Mouse (Mus musculus) MEL (cell line): Measurements from ENCODE around the gene Higd2a.

ENCODE experiments used
- CTCF ChIP-seq, 3 experiments: IDR thresholded peaks in 2 of 3; conservative IDR thresholded peaks in 1 of 3; 2 replicates each; pipeline ENCODE4 v1.5.1; 2011 to 2012; ENCODE audit warnings: low read length in 3 of 3, low read depth in 2 of 3, mild to moderate bottlenecking in 2 of 3, improper control_type of control experiment in 1 of 3, inconsistent platforms in 1 of 3, mixed read lengths in 1 of 3, moderate library complexity in 1 of 3; ENCODE audit not compliant: control insufficient read depth in 1 of 3, insufficient read depth in 1 of 3, poor library complexity in 1 of 3, severe bottlenecking in 1 of 3
- E2F4 ChIP-seq: IDR thresholded peaks from 2 replicates; pipeline ENCODE4 v1.6.1; 2011; ENCODE audit warnings: low read depth, low read length, improper control_type of control experiment, borderline replicate concordance
- MXI1 ChIP-seq: IDR thresholded peaks from 2 replicates; pipeline ENCODE4 v1.6.1; 2011; ENCODE audit warnings: mild to moderate bottlenecking, low read depth, low read length, improper control_type of control experiment
- POLR2A ChIP-seq, 2 experiments: IDR thresholded peaks; 2 replicates each; pipeline ENCODE4 v1.6.1; 2011 to 2012; ENCODE audit warnings: low read length in 2 of 2, mild to moderate bottlenecking in 2 of 2, control low read depth in 1 of 2, improper control_type of control experiment in 1 of 2, low read depth in 1 of 2, moderate library complexity in 1 of 2; ENCODE audit not compliant: control insufficient read depth in 1 of 2, insufficient read depth in 1 of 2, poor library complexity in 1 of 2
- USF1 ChIP-seq: IDR thresholded peaks from 2 replicates; pipeline ENCODE4 v1.6.1; 2014; ENCODE audit warnings: low read depth, mild to moderate bottlenecking, inconsistent platforms, low read length, improper control_type of control experiment, moderate library complexity

DNA sequence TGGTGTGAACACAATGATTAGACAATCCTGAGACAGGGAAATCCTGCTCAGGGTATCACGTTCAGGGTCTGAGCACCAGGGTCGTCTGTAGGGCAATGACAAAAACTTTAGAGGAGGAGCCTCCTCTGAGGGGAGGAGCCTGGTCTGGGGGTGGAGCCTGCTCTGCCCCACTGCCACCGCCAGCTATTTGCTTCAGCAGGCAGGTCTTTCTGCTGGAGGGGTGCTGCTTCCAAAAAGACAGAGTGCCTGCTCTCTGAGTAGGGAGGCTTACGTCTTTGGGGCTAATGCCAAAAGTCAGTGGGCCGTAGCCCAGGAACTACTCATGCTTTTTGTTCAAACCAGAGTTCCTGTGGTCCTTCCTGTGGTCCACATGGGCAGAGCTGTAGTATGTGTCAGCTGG is 21.6 kb upstream of the Higd2a start:
- TF ChIP-seq USF1 (no peak), MXI1 (no peak), POLR2A (IDR thresholded peaks at IDR 0.05; ENCODE audit: control insufficient read depth in 1 of 2, insufficient read depth in 1 of 2, low read depth in 1 of 2, low read length in 2 of 2, poor library complexity in 1 of 2) (no peak), E2F4 (no peak), CTCF (IDR thresholded peaks at IDR 0.05 in 2 of 3, conservative IDR thresholded peaks at IDR 0.05 in 1 of 3; ENCODE audit: control insufficient read depth in 1 of 3, insufficient read depth in 1 of 3, low read depth in 2 of 3, low read length in 3 of 3, poor library complexity in 1 of 3, severe bottlenecking in 1 of 3) (no peak)
